Mouse (Mus musculus) forebrain, embryonic 15.5 days (tissue): ENCODE results near the gene Rab7. TPM values are rescaled to one million over a fixed set of nuclear protein-coding genes. Genes with fewer than 3 reads are reported as not detected.

Experiments used
- ATAC-seq: fragments of 200-750 bp; cut with Nextera tagmentation; replicated peaks from 2 replicates; pipeline ENCODE4 v1.8.0; 2017; ENCODE audit warnings: mild to moderate bottlenecking, moderate TSS enrichment, moderate library complexity
- H3K27ac ChIP-seq: fragments of 300-500 bp; sonication (generic); replicated peaks from 2 replicates; pipeline ENCODE4 v1.5.1; 2015; ENCODE audit warnings: mild to moderate bottlenecking, inconsistent platforms
- H3K27me3 ChIP-seq: fragments of 300-500 bp; sonication (generic); 2 replicates; pipeline ENCODE4 v1.6.1; 2015; ENCODE audit warnings: inconsistent platforms
- H3K36me3 ChIP-seq: fragments of 300-500 bp; sonication (generic); 2 replicates; pipeline ENCODE4 v1.6.1; 2015; ENCODE audit warnings: mild to moderate bottlenecking, inconsistent platforms
- H3K4me1 ChIP-seq: fragments of 300-500 bp; sonication (generic); 2 replicates; pipeline ENCODE4 v1.6.1; 2015; ENCODE audit warnings: inconsistent platforms
- H3K4me2 ChIP-seq: fragments of 300-500 bp; sonication (generic); replicated peaks from 2 replicates; pipeline ENCODE4 v1.6.1; 2015; ENCODE audit warnings: mild to moderate bottlenecking, inconsistent platforms
- H3K4me3 ChIP-seq: fragments of 300-500 bp; sonication (generic); 2 replicates; pipeline ENCODE4 v1.5.1; 2015; ENCODE audit warnings: mild to moderate bottlenecking, inconsistent platforms
- H3K9ac ChIP-seq: fragments of 300-500 bp; sonication (generic); replicated peaks from 2 replicates; pipeline ENCODE4 v1.6.1; 2015; ENCODE audit warnings: mild to moderate bottlenecking, inconsistent platforms
- H3K9me3 ChIP-seq: fragments of 300-500 bp; sonication (generic); 2 replicates; pipeline ENCODE4 v1.6.1; 2016; ENCODE audit warnings: inconsistent platforms
- WGBS: fragments of 180-500 bp; shearing (Covaris S2); methylation state at CpG from one replicate; pipeline ENCODE4 v1.1.7; 2015; ENCODE audit warnings: mixed read lengths; 5-methylcytosine and 5-hydroxymethylcytosine counted together
- polyA plus RNA-seq: library from polyadenylated mRNA; unstranded; fragments of >200 nt; fragmentation: Nextera tagmentation; extraction: Ambion mirVana; gene quantifications from 2 replicates; pipeline ENCODE4 v1.2.1, GENCODE M21; 2015

The Rab7 gene
- polyA plus RNA-seq: 295 and 302 TPM in 2 replicates

- peak within 1 kb of the TSS; percentile 95 for H3K9ac ChIP-seq
- peak within 1 kb of the TSS; percentile 95 for H3K4me3 ChIP-seq
- peaks cover 34% of the 10 kb centered on the region for H3K4me1 ChIP-seq
- peak; percentile 99 for ATAC-seq
- peaks cover 16% of the 10 kb centered on the region for H3K27me3 ChIP-seq
- H3K36me3 ChIP-seq: no peaks in the 10 kb centered on the region
- WGBS: under 1% methylated on average over 80 of the region's 82 CpGs
- peak within 1 kb of the TSS; percentile 91 for H3K4me2 ChIP-seq
- H3K27ac ChIP-seq: peak within 1 kb of the TSS; percentile 82
- H3K9me3 ChIP-seq: no peaks in the 10 kb centered on the region
These were observed at the start of gene Rab7 for GRCm38 (mm10) chr6:88044577-88045405. Rab7 (minus strand) TSS chr6:88045270.

- H3K4me3 ChIP-seq: no peak overlapping the region
- H3K27me3 ChIP-seq: no peaks in the 10 kb centered on the region
- no peak overlapping the region for H3K27ac ChIP-seq
- WGBS: 60% methylated on average over 1 of the region's 1 CpGs
- H3K9me3 ChIP-seq: no peaks in the 10 kb centered on the region
- no peak overlapping the region for H3K9ac ChIP-seq
- ATAC-seq: no peak
- H3K4me1 ChIP-seq: peaks cover 26% of the 10 kb centered on the region
- H3K4me2 ChIP-seq: no peak overlapping the region
- peaks cover 36% of the 10 kb centered on the region for H3K36me3 ChIP-seq
These were observed 43.9 kb upstream of the Rab7 start for GRCm38 (mm10) chr6:88088971-88089370.

GRCm38 (mm10) chr6:88084278-88085151 is 39.4 kb upstream of the Rab7 start, which contains the start of gene Rpn1:
Rpn1 (plus strand) TSS chr6:88084482.
- Histone ChIP-seq H3K27ac (peak within 1 kb of the TSS; percentile 76), H3K9me3 (no peaks in the 10 kb centered on the region), H3K9ac (peak within 1 kb of the TSS; percentile 97), H3K4me1 (peaks cover 29% of the 10 kb centered on the region), H3K27me3 (peaks cover 4% of the 10 kb centered on the region; the same call in 1 of the 2 replicates), H3K4me3 (peak within 1 kb of the TSS; percentile 100), H3K4me2 (peak within 1 kb of the TSS; percentile 96), H3K36me3 (peaks cover 3% of the 10 kb centered on the region; the same call in 1 of the 2 replicates)
- peak; percentile 97 for ATAC-seq
- WGBS: under 1% methylated on average over 71 of the region's 71 CpGs

- Histone ChIP-seq H3K27ac (no peak overlapping the region; the same call in 1 of the 2 replicates), H3K9me3 (no peaks in the 10 kb centered on the region), H3K27me3 (peaks cover 4% of the 10 kb centered on the region; the same call in 1 of the 2 replicates), H3K36me3 (peaks cover 3% of the 10 kb centered on the region; the same call in 1 of the 2 replicates), H3K4me3 (peak overlapping the region; percentile 100; the same call in 1 of the 2 replicates), H3K4me1 (peaks cover 29% of the 10 kb centered on the region), H3K4me2 (peak overlapping the region; percentile 96), H3K9ac (no peak overlapping the region)
- 70% methylated on average over 3 of the region's 3 CpGs for WGBS
- ATAC-seq: 0 out of 2 replicates have a peak, but pooled peaks have one; percentile 22
These were observed 38.6 kb upstream of the Rab7 start for GRCm38 (mm10) chr6:88083672-88084071.

- 86% methylated on average over 7 of the region's 7 CpGs for WGBS
- Histone ChIP-seq H3K27me3 (peaks cover 4% of the 10 kb centered on the region; the same call in 1 of the 2 replicates), H3K9me3 (no peaks in the 10 kb centered on the region), H3K9ac (no peak overlapping the region), H3K4me1 (peaks cover 29% of the 10 kb centered on the region), H3K27ac (no peak overlapping the region), H3K4me2 (no peak overlapping the region), H3K4me3 (no peak overlapping the region), H3K36me3 (peaks cover 3% of the 10 kb centered on the region; the same call in 1 of the 2 replicates)
- ATAC-seq: no peak
These were observed 38.0 kb upstream of the Rab7 start for GRCm38 (mm10) chr6:88083095-88083494.

- ATAC-seq: no peak
- Histone ChIP-seq H3K36me3 (no peaks in the 10 kb centered on the region), H3K27ac (peak overlapping the region; percentile 92; the same call in 1 of the 2 replicates), H3K27me3 (peaks cover 7% of the 10 kb centered on the region; the same call in 1 of the 2 replicates), H3K4me1 (peaks cover 11% of the 10 kb centered on the region), H3K9me3 (no peaks in the 10 kb centered on the region), H3K4me2 (no peak overlapping the region), H3K9ac (no peak overlapping the region), H3K4me3 (no peak overlapping the region)
- WGBS: 81% methylated on average over 1 of the region's 1 CpGs
These were observed 31.0 kb upstream of the Rab7 start for GRCm38 (mm10) chr6:88075960-88076517.

GRCm38 (mm10) chr6:88074752-88075554 is 29.9 kb upstream of the Rab7 start:
- H3K27me3 ChIP-seq: peaks cover 7% of the 10 kb centered on the region; the same call in 1 of the 2 replicates
- 3% methylated on average over 32 of the region's 32 CpGs for WGBS

GRCm38 (mm10) chr6:88071216-88071615 is 26.1 kb upstream of the Rab7 start:
- Histone ChIP-seq H3K4me3 (no peak overlapping the region), H3K4me1 (peaks cover 11% of the 10 kb centered on the region), H3K9me3 (no peaks in the 10 kb centered on the region), H3K4me2 (no peak overlapping the region), H3K36me3 (no peaks in the 10 kb centered on the region), H3K27ac (no peak overlapping the region), H3K27me3 (peaks cover 7% of the 10 kb centered on the region; the same call in 1 of the 2 replicates), H3K9ac (no peak overlapping the region)
- 88% methylated on average over 5 of the region's 5 CpGs for WGBS
- no peak for ATAC-seq

More at GRCm38 (mm10) chr6:88074752-88075554, 29.9 kb upstream of the Rab7 start:
- Histone ChIP-seq H3K27ac (peak overlapping the region; percentile 92), H3K36me3 (no peaks in the 10 kb centered on the region), H3K9ac (peak overlapping the region; percentile 63), H3K9me3 (no peaks in the 10 kb centered on the region), H3K4me1 (peaks cover 11% of the 10 kb centered on the region), H3K4me3 (peak overlapping the region; percentile 46), H3K4me2 (peak overlapping the region; percentile 60)
- ATAC-seq: peak; percentile 98

- Histone ChIP-seq H3K27ac (no peak overlapping the region), H3K9me3 (no peaks in the 10 kb centered on the region), H3K4me1 (peaks cover 9% of the 10 kb centered on the region), H3K4me2 (no peak overlapping the region), H3K27me3 (peaks cover 7% of the 10 kb centered on the region; the same call in 1 of the 2 replicates), H3K9ac (no peak overlapping the region), H3K36me3 (no peaks in the 10 kb centered on the region), H3K4me3 (no peak overlapping the region)
- ATAC-seq: no peak
- 79% methylated on average over 6 of the region's 6 CpGs for WGBS
These were observed 25.4 kb upstream of the Rab7 start for GRCm38 (mm10) chr6:88070468-88070867.

- ATAC-seq: no peak
- H3K4me2 ChIP-seq: no peak overlapping the region
- no peak overlapping the region for H3K4me3 ChIP-seq
- no peaks in the 10 kb centered on the region for H3K9me3 ChIP-seq
- H3K9ac ChIP-seq: no peak overlapping the region
- H3K27ac ChIP-seq: no peak overlapping the region
- H3K36me3 ChIP-seq: no peaks in the 10 kb centered on the region
- WGBS: 90% methylated on average over 1 of the region's 1 CpGs
- H3K27me3 ChIP-seq: peaks cover 7% of the 10 kb centered on the region; the same call in 1 of the 2 replicates
- no peaks in the 10 kb centered on the region for H3K4me1 ChIP-seq
These were observed 23.7 kb upstream of the Rab7 start for GRCm38 (mm10) chr6:88068739-88069138.

- 76% methylated on average over 3 of the region's 3 CpGs for WGBS
- H3K4me3 ChIP-seq: no peak overlapping the region
- H3K9me3 ChIP-seq: no peaks in the 10 kb centered on the region
- no peaks in the 10 kb centered on the region for H3K4me1 ChIP-seq
- H3K36me3 ChIP-seq: no peaks in the 10 kb centered on the region
- H3K27ac ChIP-seq: no peak overlapping the region
- H3K9ac ChIP-seq: no peak overlapping the region
- no peak overlapping the region for H3K4me2 ChIP-seq
- peaks cover 2% of the 10 kb centered on the region; the same call in 1 of the 2 replicates for H3K27me3 ChIP-seq
- ATAC-seq: no peak
These were observed 22.7 kb upstream of the Rab7 start for GRCm38 (mm10) chr6:88067722-88068121.
